Mouse (Mus musculus) cortical plate, adult 2 months (tissue): ENCODE data around the gene Fyttd1.

Experiments
- CTCF ChIP-seq: fragments of 200-500 bp; IDR thresholded peaks from 2 replicates; pipeline ENCODE4 v1.5.1; 2011; ENCODE audit warnings: mild to moderate bottlenecking, control low read depth, low read length; ENCODE audit not compliant: insufficient read depth; ENCODE audit errors: extremely low read depth
- POLR2A ChIP-seq: fragments of 200-500 bp; IDR thresholded peaks from 2 replicates; pipeline ENCODE4 v1.6.1; 2011; ENCODE audit warnings: mild to moderate bottlenecking, low read length, control low read depth; ENCODE audit not compliant: insufficient read depth; ENCODE audit errors: extremely low read depth

GRCm38 (mm10) chr16:32902051-32902428 is 24.7 kb downstream of the Fyttd1 start:
- no peak for TF ChIP-seq CTCF
- no peak for TF ChIP-seq POLR2A
